Mouse (Mus musculus): ENCODE measurements at regions not wholly inside any gene's neighbourhood (a gene's known extent, or its start where the extent isn't known, plus 50 kb on each side); places are given as distances from the start of the nearest gene placed in this dataset.

- no peak overlapping the region for H3K9ac ChIP-seq (ENCODE audit: low read depth, low read length)
- H3K4me3 ChIP-seq (ENCODE audit: low read length) = no peak overlapping the region
- no peaks in the 10 kb centered on the region for H3K9me3 ChIP-seq (ENCODE audit: control insufficient read depth, low read length)
- no peaks in the 10 kb centered on the region for H3K4me1 ChIP-seq (ENCODE audit: control insufficient read depth, insufficient read depth, low read length)
- no peaks in the 10 kb centered on the region for H3K36me3 ChIP-seq (ENCODE audit: control insufficient read depth, insufficient read depth, low read length)
- no peak overlapping the region for H3K4me2 ChIP-seq (ENCODE audit: low read depth, low read length)
- H3K27me3 ChIP-seq (replicated peaks; ENCODE audit: control insufficient read depth, insufficient read depth, low read length) = no peaks in the 10 kb centered on the region
- no peak for ATAC-seq
- no peak overlapping the region for H3K27ac ChIP-seq (ENCODE audit: low read length)
These were observed 271.2 kb downstream of the Pcdh10 start for GRCm38 (mm10) chr3:45649361-45649760.

- 89% methylated on average over 5 of the region's 5 CpGs for WGBS
- Histone ChIP-seq H3K27me3 (replicated peaks; ENCODE audit: control insufficient read depth, insufficient read depth, low read length) (no peaks in the 10 kb centered on the region), H3K4me3 (ENCODE audit: low read length) (no peak overlapping the region), H3K9ac (ENCODE audit: low read depth, low read length) (no peak overlapping the region), H3K36me3 (ENCODE audit: control insufficient read depth, insufficient read depth, low read length) (no peaks in the 10 kb centered on the region), H3K4me2 (ENCODE audit: low read depth, low read length) (no peak overlapping the region), H3K4me1 (ENCODE audit: control insufficient read depth, insufficient read depth, low read length) (no peaks in the 10 kb centered on the region), H3K9me3 (ENCODE audit: control insufficient read depth, low read length) (no peaks in the 10 kb centered on the region), H3K27ac (ENCODE audit: low read length) (no peak overlapping the region)
- no peak for ATAC-seq
These were observed 278.8 kb downstream of the Pcdh10 start for GRCm38 (mm10) chr3:45657023-45657422.

GRCm38 (mm10) chr3:45658093-45658776 lies 280.0 kb downstream of the Pcdh10 start:
- no peak for ATAC-seq
- Histone ChIP-seq H3K9ac (ENCODE audit: low read depth, low read length) (no peak overlapping the region), H3K27ac (ENCODE audit: low read length) (no peak overlapping the region), H3K36me3 (ENCODE audit: control insufficient read depth, insufficient read depth, low read length) (no peaks in the 10 kb centered on the region), H3K27me3 (replicated peaks; ENCODE audit: control insufficient read depth, insufficient read depth, low read length) (no peaks in the 10 kb centered on the region), H3K4me1 (ENCODE audit: control insufficient read depth, insufficient read depth, low read length) (no peaks in the 10 kb centered on the region), H3K4me3 (ENCODE audit: low read length) (no peak overlapping the region), H3K4me2 (ENCODE audit: low read depth, low read length) (no peak overlapping the region), H3K9me3 (ENCODE audit: control insufficient read depth, low read length) (no peaks in the 10 kb centered on the region)
- 78% methylated on average over 2 of the region's 2 CpGs for WGBS

DNA sequence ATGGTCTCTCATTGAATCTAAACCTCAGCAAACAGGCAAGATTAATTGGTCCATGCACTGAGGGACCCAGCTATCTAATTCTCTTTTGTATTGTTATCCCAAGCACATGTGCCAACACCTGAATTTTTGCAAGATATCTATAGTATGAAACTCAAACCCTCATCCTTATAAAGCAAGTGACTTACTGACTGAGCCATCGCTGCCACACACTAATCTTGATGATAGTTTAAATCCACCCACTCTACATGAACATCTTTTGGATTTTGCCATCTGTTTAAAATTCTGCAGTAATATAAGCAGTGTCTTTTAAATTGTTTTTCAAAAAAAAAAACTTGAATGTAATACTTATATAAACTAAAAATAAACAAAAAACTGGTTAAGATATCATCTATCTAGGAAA lies 280.9 kb downstream of the Pcdh10 start:
- ATAC-seq = no peak
- Histone ChIP-seq H3K4me1 (ENCODE audit: control insufficient read depth, insufficient read depth, low read length) (no peaks in the 10 kb centered on the region), H3K9ac (ENCODE audit: low read depth, low read length) (no peak overlapping the region), H3K4me2 (ENCODE audit: low read depth, low read length) (no peak overlapping the region), H3K9me3 (ENCODE audit: control insufficient read depth, low read length) (no peaks in the 10 kb centered on the region), H3K27me3 (replicated peaks; ENCODE audit: control insufficient read depth, insufficient read depth, low read length) (no peaks in the 10 kb centered on the region), H3K4me3 (ENCODE audit: low read length) (no peak overlapping the region), H3K36me3 (ENCODE audit: control insufficient read depth, insufficient read depth, low read length) (no peaks in the 10 kb centered on the region), H3K27ac (ENCODE audit: low read length) (no peak overlapping the region)
- 96% methylated on average over 1 of the region's 1 CpGs for WGBS

GRCm38 (mm10) chr3:45670434-45670833 lies 292.2 kb downstream of the Pcdh10 start:
- Histone ChIP-seq H3K4me1 (ENCODE audit: control insufficient read depth, insufficient read depth, low read length) (no peaks in the 10 kb centered on the region), H3K4me3 (ENCODE audit: low read length) (no peak overlapping the region), H3K9ac (ENCODE audit: low read depth, low read length) (no peak overlapping the region), H3K27me3 (replicated peaks; ENCODE audit: control insufficient read depth, insufficient read depth, low read length) (no peaks in the 10 kb centered on the region), H3K36me3 (ENCODE audit: control insufficient read depth, insufficient read depth, low read length) (no peaks in the 10 kb centered on the region), H3K4me2 (ENCODE audit: low read depth, low read length) (no peak overlapping the region), H3K9me3 (ENCODE audit: control insufficient read depth, low read length) (no peaks in the 10 kb centered on the region), H3K27ac (ENCODE audit: low read length) (no peak overlapping the region)
- ATAC-seq = no peak

- no peaks in the 10 kb centered on the region for H3K4me1 ChIP-seq (ENCODE audit: control insufficient read depth, insufficient read depth, low read length)
- no peaks in the 10 kb centered on the region for H3K27me3 ChIP-seq (replicated peaks; ENCODE audit: control insufficient read depth, insufficient read depth, low read length)
- no peak overlapping the region for H3K27ac ChIP-seq (ENCODE audit: low read length)
- H3K36me3 ChIP-seq (ENCODE audit: control insufficient read depth, insufficient read depth, low read length) = no peaks in the 10 kb centered on the region
- WGBS = 92% methylated on average over 6 of the region's 6 CpGs
- H3K4me3 ChIP-seq (ENCODE audit: low read length) = no peak overlapping the region
- ATAC-seq = no peak
- no peak overlapping the region for H3K4me2 ChIP-seq (ENCODE audit: low read depth, low read length)
- no peak overlapping the region for H3K9ac ChIP-seq (ENCODE audit: low read depth, low read length)
- H3K9me3 ChIP-seq (ENCODE audit: control insufficient read depth, low read length) = no peaks in the 10 kb centered on the region
These were observed 299.5 kb downstream of the Pcdh10 start for GRCm38 (mm10) chr3:45677672-45678071.

DNA sequence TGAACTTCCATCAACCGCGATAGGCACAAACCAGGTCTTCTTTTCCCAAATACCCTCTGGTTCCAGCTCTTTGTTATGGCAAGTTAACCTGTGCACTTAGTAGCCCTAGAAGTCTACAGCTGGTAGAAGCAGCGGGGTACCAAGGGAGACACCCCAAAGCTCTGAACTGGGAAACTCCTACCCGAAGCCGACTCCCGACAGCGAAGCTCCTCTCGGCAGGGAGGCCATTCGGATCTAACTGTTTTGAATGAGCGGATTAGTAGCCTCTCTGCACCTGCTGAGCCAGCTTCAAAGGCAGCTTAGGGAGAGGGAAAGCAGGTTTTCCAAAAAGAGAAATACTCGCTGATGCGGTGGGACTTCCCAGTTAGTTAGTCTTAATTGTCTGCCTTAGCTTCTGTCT lies 303.2 kb downstream of the Pcdh10 start:
- Histone ChIP-seq H3K4me2 (ENCODE audit: low read depth, low read length) (no peak overlapping the region), H3K9me3 (ENCODE audit: control insufficient read depth, low read length) (no peaks in the 10 kb centered on the region), H3K4me1 (ENCODE audit: control insufficient read depth, insufficient read depth, low read length) (no peaks in the 10 kb centered on the region), H3K4me3 (ENCODE audit: low read length) (no peak overlapping the region), H3K36me3 (ENCODE audit: control insufficient read depth, insufficient read depth, low read length) (no peaks in the 10 kb centered on the region), H3K27ac (ENCODE audit: low read length) (no peak overlapping the region), H3K27me3 (replicated peaks; ENCODE audit: control insufficient read depth, insufficient read depth, low read length) (no peaks in the 10 kb centered on the region), H3K9ac (ENCODE audit: low read depth, low read length) (no peak overlapping the region)
- WGBS = 5% methylated on average over 12 of the region's 12 CpGs
- ATAC-seq = no peak

- Histone ChIP-seq H3K27ac (ENCODE audit: low read length) (no peak overlapping the region), H3K9me3 (ENCODE audit: control insufficient read depth, low read length) (no peaks in the 10 kb centered on the region), H3K4me1 (ENCODE audit: control insufficient read depth, insufficient read depth, low read length) (no peaks in the 10 kb centered on the region), H3K4me2 (ENCODE audit: low read depth, low read length) (no peak overlapping the region), H3K27me3 (replicated peaks; ENCODE audit: control insufficient read depth, insufficient read depth, low read length) (no peaks in the 10 kb centered on the region), H3K36me3 (ENCODE audit: control insufficient read depth, insufficient read depth, low read length) (no peaks in the 10 kb centered on the region), H3K4me3 (ENCODE audit: low read length) (no peak overlapping the region), H3K9ac (ENCODE audit: low read depth, low read length) (no peak overlapping the region)
- 70% methylated on average over 1 of the region's 1 CpGs for WGBS
- ATAC-seq = no peak
These were observed 329.7 kb downstream of the Pcdh10 start for GRCm38 (mm10) chr3:45707891-45708290.

Data from intestine, embryonic 16.5 days (tissue).